In the genomic region with DNA sequence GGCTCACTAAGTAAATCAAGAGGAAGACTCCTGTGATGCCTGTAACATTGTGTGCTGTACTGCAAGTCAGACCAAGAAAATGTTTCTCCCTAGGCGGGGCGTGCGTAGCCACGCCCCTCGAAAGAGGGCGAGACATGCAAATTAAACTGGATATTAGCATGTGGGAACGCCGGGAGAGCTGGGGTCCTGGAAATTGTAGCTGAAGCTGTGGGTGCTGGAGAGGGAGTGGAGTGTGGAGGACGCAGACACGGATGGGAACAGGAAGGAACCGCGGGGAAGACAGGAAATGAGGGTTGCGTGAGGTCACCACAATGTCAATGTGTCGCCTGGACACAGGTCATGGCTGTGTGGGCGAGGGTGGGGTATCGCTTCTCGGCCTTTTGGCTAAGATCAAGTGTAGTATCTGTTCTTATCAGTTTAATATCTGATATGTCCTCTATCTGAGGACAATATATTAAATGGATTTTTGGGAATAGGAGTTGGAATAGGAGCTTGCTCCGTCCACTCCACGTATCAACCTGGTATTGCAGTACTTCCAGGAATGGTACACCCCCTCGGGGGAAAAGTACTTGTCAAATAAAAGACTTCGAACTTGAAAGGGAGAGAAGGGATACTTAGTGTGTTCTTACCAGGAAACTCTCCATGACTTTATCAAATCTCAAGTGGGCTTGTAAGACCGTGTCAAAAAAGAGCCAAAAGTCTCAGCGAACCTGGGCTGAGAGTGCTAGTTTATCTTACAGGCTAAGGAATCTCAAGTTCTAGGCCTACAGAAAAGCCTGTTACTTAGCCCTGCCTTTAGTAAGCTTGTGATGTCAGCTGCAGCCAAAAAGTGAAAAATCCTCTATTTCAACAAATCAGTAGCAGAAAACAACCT, we compare ENCODE assay signal across 8 mouse cellular contexts. TPM values are rescaled to one million over a fixed set of nuclear protein-coding genes. Genes with fewer than 3 reads are reported as not detected.
DNase-seq lines count a peak whose midpoint lies in the region; ATAC-seq and TF ChIP-seq lines count a peak whose summit lies in the region.

No protein-coding gene starts in this region.

- peak overlapping the region; percentile 6; the same call in 1 of the 2 replicates for H3K27ac ChIP-seq in layer of hippocampus, adult 2 months
- peak overlapping the region; percentile 63 for H3K27ac ChIP-seq in heart, adult 2 months
- H3K27ac ChIP-seq in intestine, postnatal 0 days (ENCODE audit: low read depth, low read length): peak overlapping the region; percentile 90
- H3K27ac ChIP-seq in neural tube, embryonic 15.5 days (replicated peaks): peak overlapping the region; percentile 56; the same call in 1 of the 2 replicates

- H3K79me2 ChIP-seq in heart, adult 2 months (replicated peaks; ENCODE audit: control insufficient read depth, insufficient read depth, low read length): no peaks in the 10 kb centered on the region

- H3K4me2 ChIP-seq in intestine, postnatal 0 days (replicated peaks; ENCODE audit: low read depth): peak overlapping the region; percentile 49
- peak overlapping the region; percentile 37 for H3K4me2 ChIP-seq in neural tube, embryonic 15.5 days

- H3K9ac ChIP-seq in heart, adult 2 months (ENCODE audit: low read depth, low read length): peak overlapping the region; percentile 80
- H3K9ac ChIP-seq in intestine, postnatal 0 days (ENCODE audit: low read depth, low read length): peak overlapping the region; percentile 49; the same call in 1 of the 2 replicates
- H3K9ac ChIP-seq in neural tube, embryonic 15.5 days (replicated peaks): no peak overlapping the region

- no peaks in the 10 kb centered on the region for H3K9me3 ChIP-seq in intestine, postnatal 0 days (ENCODE audit: control insufficient read depth)
- H3K9me3 ChIP-seq in neural tube, embryonic 15.5 days (replicated peaks): no peaks in the 10 kb centered on the region

- TF ChIP-seq POLR2A in heart, adult 2 months (IDR thresholded peaks at IDR 0.05; ENCODE audit: insufficient read depth, low read depth, low read length): peak; percentile 53; the same call in 1 of the 2 replicates
- peak; percentile 78; the same call in 1 of the 2 replicates for TF ChIP-seq POLR2A in lung, adult 2 months (IDR thresholded peaks at IDR 0.05; ENCODE audit: borderline replicate concordance, extremely low read depth, low read depth, low read length)

- no peak for DNase-seq in layer of hippocampus, adult 2 months (ENCODE audit: low spot score in 2 of 2)
- no peak for DNase-seq in layer of hippocampus, adult 9-11 months
- DNase-seq in heart, adult 2 months: peak; percentile 37 to 46
- DNase-seq in lung, adult 2 months: peak; percentile 40
- DNase-seq in cerebellum, postnatal 36 days: no peak

- ATAC-seq in common myeloid progenitor, adult 5-6 weeks (replicated peaks; ENCODE audit: low read depth, poor library complexity, severe bottlenecking): peak; percentile 70
- ATAC-seq in intestine, postnatal 0 days: peak; percentile 89
- ATAC-seq in neural tube, embryonic 15.5 days (ENCODE audit: low FRiP score): peak; percentile 86

- no peaks in the 10 kb centered on the region for H3K27me3 ChIP-seq in heart, adult 2 months (ENCODE audit: control insufficient read depth, insufficient read depth, low read length)
- no peaks in the 10 kb centered on the region for H3K27me3 ChIP-seq in intestine, postnatal 0 days (replicated peaks; ENCODE audit: control insufficient read depth, insufficient read depth, low read length)
- no peaks in the 10 kb centered on the region for H3K27me3 ChIP-seq in neural tube, embryonic 15.5 days (replicated peaks)

- no peak overlapping the region for H3K4me3 ChIP-seq in layer of hippocampus, adult 2 months
- H3K4me3 ChIP-seq in heart, adult 2 months: peak overlapping the region; percentile 23; the same call in 1 of the 2 replicates
- no peak overlapping the region for H3K4me3 ChIP-seq in intestine, postnatal 0 days (ENCODE audit: low read depth, low read length)
- peak overlapping the region; percentile 78 for H3K4me3 ChIP-seq in lung, adult 2 months (replicated peaks; ENCODE audit: extremely low read depth, low read depth, low read length)
- 0 out of 2 replicates have a peak overlapping the region, but pooled peaks have one; percentile 12 for H3K4me3 ChIP-seq in neural tube, embryonic 15.5 days (replicated peaks)

- WGBS in heart, adult 2 months: 14% methylated on average over 23 of the region's 23 CpGs
- WGBS in intestine, postnatal 0 days: 8% methylated on average over 23 of the region's 23 CpGs
- WGBS in lung, adult 2 months: 11% methylated on average over 23 of the region's 23 CpGs
- 7% methylated on average over 23 of the region's 23 CpGs for WGBS in neural tube, embryonic 15.5 days

- 0 out of 2 replicates have a peak, but pooled peaks have one; percentile 29 for TF ChIP-seq EP300 in heart, adult 2 months (IDR thresholded peaks at IDR 0.05; ENCODE audit: insufficient read depth, low read depth, low read length)

- H3K36me3 ChIP-seq in heart, adult 2 months (ENCODE audit: control insufficient read depth, insufficient read depth, low read length): no peaks in the 10 kb centered on the region; the same call in none of the 2 replicates
- peaks cover 25% of the 10 kb centered on the region for H3K36me3 ChIP-seq in intestine, postnatal 0 days (ENCODE audit: control insufficient read depth, insufficient read depth)
- peaks cover 29% of the 10 kb centered on the region for H3K36me3 ChIP-seq in neural tube, embryonic 15.5 days

- H3K4me1 ChIP-seq in heart, adult 2 months (ENCODE audit: control insufficient read depth, insufficient read depth, low read length): peaks cover 2% of the 10 kb centered on the region
- H3K4me1 ChIP-seq in intestine, postnatal 0 days (replicated peaks; ENCODE audit: control insufficient read depth, insufficient read depth, low read length): no peaks in the 10 kb centered on the region
- H3K4me1 ChIP-seq in lung, adult 2 months (ENCODE audit: control insufficient read depth, insufficient read depth, low read length): peaks cover 2% of the 10 kb centered on the region; the same call in 1 of the 2 replicates
- H3K4me1 ChIP-seq in neural tube, embryonic 15.5 days: 0 out of 2 replicates have a peak, but pooled peaks cover 4% of the 10 kb centered on the region

- intact Hi-C loops in heart, adult 2 months (cut with DNase I): no loop called here

- no peak for TF ChIP-seq CTCF in layer of hippocampus, adult 2 months (conservative IDR thresholded peaks at IDR 0.05)
- no peak for TF ChIP-seq CTCF in heart, adult 2 months (IDR thresholded peaks at IDR 0.05)
- TF ChIP-seq CTCF in intestine, postnatal 0 days (IDR thresholded peaks at IDR 0.05; ENCODE audit: low read depth): no peak
- no peak for TF ChIP-seq CTCF in lung, adult 2 months (IDR thresholded peaks at IDR 0.05; ENCODE audit: insufficient read depth, low read length)

RNA-seq across cellular contexts. Expression of gene Trappc6b, which starts 21.1 kb away (rescaled TPM):
- total RNA-seq in layer of hippocampus, adult 2 months (2021): 100 to 1,000 TPM; 104 to 108 TPM
- 53.2 and 63.2 TPM in 2 replicates for total RNA-seq in common myeloid progenitor, adult 5-6 weeks (2017)
- 10 to 100 TPM; 70.8 to 86.0 TPM for total RNA-seq in heart, adult 2 months (2021)
- polyA plus RNA-seq in heart, adult 2 months (2012; rRNA removed): 46.8 and 57.7 TPM in 2 replicates
- 86.9 and 89.9 TPM in 2 replicates for polyA plus RNA-seq in intestine, postnatal 0 days (2015; fragmentation: Nextera tagmentation; extraction: Ambion mirVana)
- polyA plus RNA-seq in lung, adult 2 months (2012; rRNA removed): 87.9 and 113 TPM in 2 replicates
- polyA plus RNA-seq in neural tube, embryonic 15.5 days (2015; fragmentation: Nextera tagmentation; extraction: Ambion mirVana): 164 and 168 TPM in 2 replicates

RNA-seq across cellular contexts. Expression of gene Pnn, which starts 26.5 kb away (rescaled TPM):
- 10 to 100 TPM; 58.7 to 78.3 TPM for total RNA-seq in layer of hippocampus, adult 2 months (2021)
- total RNA-seq in common myeloid progenitor, adult 5-6 weeks (2017): 134 and 140 TPM in 2 replicates
- 10 to 100 TPM; 22.5 to 27.0 TPM for total RNA-seq in heart, adult 2 months (2021)
- 7.6 and 10.7 TPM in 2 replicates for polyA plus RNA-seq in heart, adult 2 months (2012; rRNA removed)
- polyA plus RNA-seq in intestine, postnatal 0 days (2015; fragmentation: Nextera tagmentation; extraction: Ambion mirVana): 27.1 and 36.2 TPM in 2 replicates
- polyA plus RNA-seq in lung, adult 2 months (2012; rRNA removed): 12.4 and 18.6 TPM in 2 replicates
- polyA plus RNA-seq in neural tube, embryonic 15.5 days (2015; fragmentation: Nextera tagmentation; extraction: Ambion mirVana): 84.3 and 93.0 TPM in 2 replicates

RNA-seq across cellular contexts. Expression of gene Gemin2, which starts 27.0 kb away (rescaled TPM):
- total RNA-seq in layer of hippocampus, adult 2 months (2021): 10 to 100 TPM in 1 of 2 experiments, 1 to 10 TPM in 1; 9.2 to 10.9 TPM
- 20.3 and 20.6 TPM in 2 replicates for total RNA-seq in common myeloid progenitor, adult 5-6 weeks (2017)
- total RNA-seq in heart, adult 2 months (2021): 1 to 10 TPM; 5.3 to 5.7 TPM
- 2.9 and 5.4 TPM in 2 replicates for polyA plus RNA-seq in heart, adult 2 months (2012; rRNA removed)
- 7.7 and 8.8 TPM in 2 replicates for polyA plus RNA-seq in intestine, postnatal 0 days (2015; fragmentation: Nextera tagmentation; extraction: Ambion mirVana)
- 1.9 and 2.9 TPM in 2 replicates for polyA plus RNA-seq in lung, adult 2 months (2012; rRNA removed)
- polyA plus RNA-seq in neural tube, embryonic 15.5 days (2015; fragmentation: Nextera tagmentation; extraction: Ambion mirVana): 16.4 and 19.8 TPM in 2 replicates

RNA-seq across cellular contexts. Expression of gene Sec23a, which starts 28.4 kb away (rescaled TPM):
- 10 to 100 TPM; 96.2 to 97.7 TPM for total RNA-seq in layer of hippocampus, adult 2 months (2021)
- total RNA-seq in common myeloid progenitor, adult 5-6 weeks (2017): 19.0 and 21.7 TPM in 2 replicates
- total RNA-seq in heart, adult 2 months (2021): 10 to 100 TPM; 39.5 to 42.5 TPM
- 19.0 and 42.1 TPM in 2 replicates for polyA plus RNA-seq in heart, adult 2 months (2012; rRNA removed)
- polyA plus RNA-seq in intestine, postnatal 0 days (2015; fragmentation: Nextera tagmentation; extraction: Ambion mirVana): 120 and 124 TPM in 2 replicates
- polyA plus RNA-seq in lung, adult 2 months (2012; rRNA removed): 8.6 and 13.0 TPM in 2 replicates
- polyA plus RNA-seq in neural tube, embryonic 15.5 days (2015; fragmentation: Nextera tagmentation; extraction: Ambion mirVana): 95.2 and 96.0 TPM in 2 replicates

RNA-seq across cellular contexts. Expression of gene Mia2, which starts 55.4 kb away (rescaled TPM):
- total RNA-seq in layer of hippocampus, adult 2 months (2021): 10 to 100 TPM; 47.3 to 52.6 TPM
- total RNA-seq in common myeloid progenitor, adult 5-6 weeks (2017): 131 and 162 TPM in 2 replicates
- 100 to 1,000 TPM in 1 of 2 experiments, 10 to 100 TPM in 1; 90.9 to 106 TPM for total RNA-seq in heart, adult 2 months (2021)
- polyA plus RNA-seq in heart, adult 2 months (2012; rRNA removed): 31.8 and 46.7 TPM in 2 replicates
- 131 and 137 TPM in 2 replicates for polyA plus RNA-seq in intestine, postnatal 0 days (2015; fragmentation: Nextera tagmentation; extraction: Ambion mirVana)
- polyA plus RNA-seq in lung, adult 2 months (2012; rRNA removed): 19.7 and 32.8 TPM in 2 replicates
- polyA plus RNA-seq in neural tube, embryonic 15.5 days (2015; fragmentation: Nextera tagmentation; extraction: Ambion mirVana): 32.5 and 52.6 TPM in 2 replicates

Comparison
In these comparisons a context has a peak if more than half of its experiments do, and no peak if none do; other contexts are left out.
1. DNase-seq: peak in heart, adult 2 months (2 of 2) and lung, adult 2 months (single experiment); none in layer of hippocampus, adult 2 months (0 of 2), layer of hippocampus, adult 9-11 months (single experiment) and cerebellum, postnatal 36 days (0 of 2).
2. H3K27ac ChIP-seq: peak in every context shown above with its lines; median percentile 90 in intestine, postnatal 0 days; 63 in heart, adult 2 months; 56 in neural tube, embryonic 15.5 days; 6 in layer of hippocampus, adult 2 months.
3. H3K4me3 ChIP-seq: peak in heart, adult 2 months (single experiment), lung, adult 2 months (single experiment) and neural tube, embryonic 15.5 days (single experiment); none in layer of hippocampus, adult 2 months (single experiment) and intestine, postnatal 0 days (single experiment).
4. Peak in every context shown above with its lines, with median percentiles within 50 percentile points of each other: ATAC-seq.